Mouse (Mus musculus): Measurements from ENCODE around the gene Acp4. TPM values are rescaled to one million over a fixed set of nuclear protein-coding genes. Genes with fewer than 3 reads are reported as not detected.
A peak's percentile ranks its signal among the peaks of the same experiment; 100 is the strongest.
"Not testable (repeated sequence)": the region's sequence is repeated elsewhere in the genome, so short reads cannot be mapped to it uniquely, and the experiment has no call there.

The Acp4 gene
- total and polyA plus RNA-seq, 2 experiments: not detected

DNA sequence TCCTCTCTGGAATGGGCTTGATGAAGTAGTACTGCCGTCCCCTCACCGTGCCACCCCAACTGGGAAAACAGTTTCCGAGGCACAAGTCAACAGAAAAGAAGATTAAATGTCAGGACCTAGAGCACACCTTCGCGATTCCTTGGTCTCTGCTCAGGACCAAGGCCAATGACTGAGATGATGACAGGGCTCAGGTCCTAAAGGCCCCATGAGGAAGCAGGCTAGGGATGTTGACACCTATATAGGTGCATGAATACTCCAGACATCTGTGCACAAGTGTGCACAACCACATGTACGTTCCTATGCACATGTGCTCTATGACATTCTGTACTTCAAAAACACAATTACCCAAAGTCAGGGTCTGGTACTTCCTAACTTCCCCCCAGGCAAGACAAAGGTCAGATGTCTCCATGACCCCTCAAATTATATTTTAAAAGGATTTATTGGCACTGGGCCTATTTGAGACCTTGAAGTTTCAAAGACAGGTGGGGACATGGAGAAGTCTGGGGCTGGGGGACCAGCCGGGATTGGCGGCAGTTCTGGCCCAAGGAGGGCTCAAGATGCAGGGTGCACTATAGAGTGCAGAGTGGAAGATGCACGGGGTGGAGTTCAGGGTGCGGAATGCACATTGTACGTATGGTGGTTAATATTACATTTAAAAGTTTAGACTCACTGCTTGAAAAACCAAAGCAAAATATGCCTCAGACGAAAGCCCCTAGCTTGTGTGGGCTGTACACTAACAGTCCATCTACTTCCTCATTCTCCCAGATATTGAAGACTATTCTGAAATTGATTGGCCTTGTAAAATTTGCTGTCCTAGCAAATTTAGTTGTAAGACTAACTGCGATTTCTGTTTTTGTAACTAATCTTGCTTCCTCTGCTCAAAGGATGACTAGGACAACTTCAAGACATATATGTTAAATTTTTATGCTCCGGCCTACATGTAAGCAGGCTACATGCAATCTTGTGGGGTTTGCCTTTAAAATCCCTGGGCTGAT lies 46.5 kb upstream of the Acp4 start:
- H3K36me3 ChIP-seq (ENCODE audit: control insufficient read depth, insufficient read depth, low read length): no peaks in the 10 kb centered on the region
- TF ChIP-seq POLR2A (IDR thresholded peaks at IDR 0.05; ENCODE audit: extremely low read depth, insufficient read depth, low read length) (no peak), CTCF (IDR thresholded peaks at IDR 0.05; ENCODE audit: low read depth, low read length) (no peak)
- peak overlapping the region; percentile 70; the same call in 1 of the 2 replicates for H3K27ac ChIP-seq (replicated peaks; ENCODE audit: insufficient read depth, low read depth, low read length)
- H3K4me1 ChIP-seq (ENCODE audit: control insufficient read depth, insufficient read depth, low read length): peaks cover 5% of the 10 kb centered on the region; the same call in 1 of the 2 replicates
- H3K79me2 ChIP-seq (ENCODE audit: control insufficient read depth, insufficient read depth, low read length): no peaks in the 10 kb centered on the region
- H3K27me3 ChIP-seq (ENCODE audit: control insufficient read depth, insufficient read depth, low read length): no peaks in the 10 kb centered on the region
- peak overlapping the region; percentile 93; the same call in 1 of the 2 replicates for H3K9ac ChIP-seq (ENCODE audit: low read depth, low read length)
- peak overlapping the region; percentile 86; the same call in 1 of the 2 replicates for H3K4me3 ChIP-seq (ENCODE audit: insufficient read depth, low read depth, low read length)
- no peak for DNase-seq (ENCODE audit: extremely low read depth, low read depth, low spot score)
- 87% methylated on average over 14 of the region's 14 CpGs for WGBS

DNA sequence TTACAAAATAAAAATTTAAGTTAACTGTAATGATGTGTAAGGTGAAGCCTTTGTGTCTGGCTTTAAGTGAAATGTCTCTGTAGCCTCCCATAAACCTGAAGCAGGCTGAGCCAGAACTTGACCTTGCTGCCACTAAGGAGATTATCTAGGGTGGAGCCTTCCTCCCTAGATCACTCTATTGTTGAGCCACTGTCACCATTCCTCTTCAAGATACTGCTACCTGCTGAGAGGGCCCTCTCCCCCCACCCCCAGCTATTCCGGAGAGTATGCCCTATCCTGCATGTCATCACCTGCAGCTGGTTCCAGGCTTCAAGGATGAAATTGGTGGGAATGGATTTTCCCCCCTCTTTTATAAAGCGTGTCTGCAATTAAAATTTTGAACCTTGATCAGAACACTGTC lies 40.3 kb upstream of the Acp4 start:
- not testable (repeated sequence) for H3K4me1 ChIP-seq (ENCODE audit: control insufficient read depth, insufficient read depth, low read length); H3K4me3 ChIP-seq (ENCODE audit: insufficient read depth, low read depth, low read length); DNase-seq (ENCODE audit: extremely low read depth, low read depth, low spot score); H3K27ac ChIP-seq (replicated peaks; ENCODE audit: insufficient read depth, low read depth, low read length); H3K79me2 ChIP-seq (ENCODE audit: control insufficient read depth, insufficient read depth, low read length); H3K36me3 ChIP-seq (ENCODE audit: control insufficient read depth, insufficient read depth, low read length); H3K27me3 ChIP-seq (ENCODE audit: control insufficient read depth, insufficient read depth, low read length); H3K9ac ChIP-seq (ENCODE audit: low read depth, low read length)
- WGBS: 82% methylated on average over 2 of the region's 2 CpGs

DNA sequence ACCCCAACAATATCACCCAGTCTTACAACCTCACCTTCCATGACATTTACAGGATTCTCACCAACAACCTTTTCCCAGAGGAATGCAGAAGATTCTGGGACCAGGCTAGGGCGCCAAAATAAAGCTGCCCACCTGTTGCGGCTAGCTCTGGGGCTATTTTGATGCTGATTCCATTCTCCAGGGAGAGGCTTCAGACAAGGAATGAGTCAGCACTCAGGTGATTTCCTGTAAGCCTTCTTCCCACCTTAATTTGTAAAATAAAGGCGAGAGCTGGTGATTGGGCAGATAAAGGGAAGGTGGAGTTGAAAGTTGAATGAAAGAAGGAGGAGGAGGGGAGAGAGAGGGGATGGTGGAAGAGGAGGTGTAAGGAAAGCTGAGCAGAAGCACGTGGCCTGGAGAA lies 34.2 kb upstream of the Acp4 start:
- Histone ChIP-seq H3K36me3 (ENCODE audit: control insufficient read depth, insufficient read depth, low read length) (no peaks in the 10 kb centered on the region), H3K27me3 (ENCODE audit: control insufficient read depth, insufficient read depth, low read length) (no peaks in the 10 kb centered on the region), H3K79me2 (ENCODE audit: control insufficient read depth, insufficient read depth, low read length) (no peaks in the 10 kb centered on the region), H3K9ac (ENCODE audit: low read depth, low read length) (no peak overlapping the region), H3K4me3 (ENCODE audit: insufficient read depth, low read depth, low read length) (no peak overlapping the region), H3K27ac (replicated peaks; ENCODE audit: insufficient read depth, low read depth, low read length) (no peak overlapping the region), H3K4me1 (ENCODE audit: control insufficient read depth, insufficient read depth, low read length) (no peaks in the 10 kb centered on the region)
- no peak for DNase-seq (ENCODE audit: extremely low read depth, low read depth, low spot score)
- 60% methylated on average over 4 of the region's 4 CpGs for WGBS
- TF ChIP-seq CTCF (IDR thresholded peaks at IDR 0.05; ENCODE audit: low read depth, low read length): no peak
- TF ChIP-seq POLR2A (IDR thresholded peaks at IDR 0.05; ENCODE audit: extremely low read depth, insufficient read depth, low read length): no peak

DNA sequence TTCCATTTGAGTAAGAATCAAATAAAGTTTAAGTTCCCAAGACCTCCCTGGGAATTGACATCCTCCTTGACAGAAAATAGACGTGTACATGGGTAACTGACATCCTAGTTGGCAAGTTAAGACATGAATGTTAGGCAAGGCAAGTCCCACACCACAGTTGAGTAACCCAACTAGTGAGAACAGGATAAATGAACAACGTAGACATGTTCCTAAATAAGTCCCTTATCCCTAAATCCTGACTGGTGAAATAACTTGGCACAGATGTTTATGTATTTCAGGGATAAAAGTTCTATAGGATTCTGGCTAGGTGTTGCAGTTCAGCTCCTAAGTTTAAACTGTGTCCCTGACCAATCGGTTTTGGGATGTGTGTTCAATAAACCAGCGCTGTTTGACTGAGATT lies 33.8 kb upstream of the Acp4 start:
- H3K9ac ChIP-seq (ENCODE audit: low read depth, low read length): no peak overlapping the region
- 73% methylated on average over 4 of the region's 4 CpGs for WGBS
- H3K79me2 ChIP-seq (ENCODE audit: control insufficient read depth, insufficient read depth, low read length): no peaks in the 10 kb centered on the region
- TF ChIP-seq CTCF (IDR thresholded peaks at IDR 0.05; ENCODE audit: low read depth, low read length): no peak
- TF ChIP-seq POLR2A (IDR thresholded peaks at IDR 0.05; ENCODE audit: extremely low read depth, insufficient read depth, low read length): no peak
- H3K4me3 ChIP-seq (ENCODE audit: insufficient read depth, low read depth, low read length): no peak overlapping the region
- no peaks in the 10 kb centered on the region for H3K27me3 ChIP-seq (ENCODE audit: control insufficient read depth, insufficient read depth, low read length)
- H3K4me1 ChIP-seq (ENCODE audit: control insufficient read depth, insufficient read depth, low read length): no peaks in the 10 kb centered on the region
- no peak overlapping the region for H3K27ac ChIP-seq (replicated peaks; ENCODE audit: insufficient read depth, low read depth, low read length)
- no peak for DNase-seq (ENCODE audit: extremely low read depth, low read depth, low spot score)
- no peaks in the 10 kb centered on the region for H3K36me3 ChIP-seq (ENCODE audit: control insufficient read depth, insufficient read depth, low read length)

DNA sequence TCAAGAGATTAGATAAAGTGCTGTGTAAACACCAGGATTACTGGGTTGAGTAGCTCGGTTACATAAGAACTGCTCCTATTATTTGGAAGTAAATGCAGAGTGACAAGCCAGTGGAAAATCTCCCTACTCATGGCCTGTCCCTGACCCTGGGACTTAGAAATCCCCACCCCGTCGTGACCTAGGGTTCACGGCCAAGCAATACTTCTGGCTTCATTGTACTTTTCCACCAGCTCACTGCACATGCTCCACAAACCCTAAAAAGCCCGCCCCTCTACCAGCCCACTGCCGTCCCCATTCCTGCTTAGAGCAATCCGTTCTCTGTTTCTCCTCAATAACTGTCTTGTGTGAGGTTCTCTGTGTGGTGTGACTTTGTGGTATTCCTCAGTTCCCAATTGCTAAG lies 30.6 kb upstream of the Acp4 start:
- TF ChIP-seq POLR2A (IDR thresholded peaks at IDR 0.05; ENCODE audit: extremely low read depth, insufficient read depth, low read length) (no peak), CTCF (IDR thresholded peaks at IDR 0.05; ENCODE audit: low read depth, low read length) (no peak)
- Histone ChIP-seq H3K36me3 (ENCODE audit: control insufficient read depth, insufficient read depth, low read length) (no peaks in the 10 kb centered on the region), H3K9ac (ENCODE audit: low read depth, low read length) (no peak overlapping the region), H3K79me2 (ENCODE audit: control insufficient read depth, insufficient read depth, low read length) (no peaks in the 10 kb centered on the region), H3K27ac (replicated peaks; ENCODE audit: insufficient read depth, low read depth, low read length) (no peak overlapping the region), H3K27me3 (ENCODE audit: control insufficient read depth, insufficient read depth, low read length) (no peaks in the 10 kb centered on the region), H3K4me1 (ENCODE audit: control insufficient read depth, insufficient read depth, low read length) (no peaks in the 10 kb centered on the region), H3K4me3 (ENCODE audit: insufficient read depth, low read depth, low read length) (no peak overlapping the region)
- 39% methylated on average over 7 of the region's 7 CpGs for WGBS
- DNase-seq (ENCODE audit: extremely low read depth, low read depth, low spot score): peak; percentile 8

DNA sequence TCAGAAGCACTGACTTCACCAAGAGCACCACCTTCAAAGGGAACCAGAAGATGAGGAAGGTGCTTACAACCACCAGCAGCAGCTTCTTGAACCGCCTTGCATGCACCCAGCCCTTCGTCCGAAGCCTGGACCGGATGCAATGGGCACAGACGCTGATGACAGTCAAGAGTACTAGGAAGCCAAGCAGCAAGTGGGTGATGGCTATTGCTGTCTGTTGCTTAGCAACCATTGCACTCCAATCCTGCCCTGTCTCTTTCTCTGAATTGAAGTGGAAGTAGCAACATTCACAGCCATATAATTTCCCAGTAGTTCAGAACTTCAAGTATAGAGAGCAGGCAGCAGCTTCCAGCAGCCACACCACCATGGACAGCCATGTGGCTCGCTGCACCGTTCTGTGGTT lies 24.4 kb upstream of the Acp4 start:
- WGBS: 82% methylated on average over 7 of the region's 7 CpGs
- H3K9ac ChIP-seq (ENCODE audit: low read depth, low read length): no peak overlapping the region
- H3K36me3 ChIP-seq (ENCODE audit: control insufficient read depth, insufficient read depth, low read length): no peaks in the 10 kb centered on the region
- TF ChIP-seq CTCF (IDR thresholded peaks at IDR 0.05; ENCODE audit: low read depth, low read length) (no peak), POLR2A (IDR thresholded peaks at IDR 0.05; ENCODE audit: extremely low read depth, insufficient read depth, low read length) (no peak)
- H3K79me2 ChIP-seq (ENCODE audit: control insufficient read depth, insufficient read depth, low read length): no peaks in the 10 kb centered on the region
- no peak overlapping the region for H3K27ac ChIP-seq (replicated peaks; ENCODE audit: insufficient read depth, low read depth, low read length)
- no peaks in the 10 kb centered on the region for H3K4me1 ChIP-seq (ENCODE audit: control insufficient read depth, insufficient read depth, low read length)
- no peaks in the 10 kb centered on the region for H3K27me3 ChIP-seq (ENCODE audit: control insufficient read depth, insufficient read depth, low read length)
- no peak overlapping the region for H3K4me3 ChIP-seq (ENCODE audit: insufficient read depth, low read depth, low read length)
- no peak for DNase-seq (ENCODE audit: extremely low read depth, low read depth, low spot score)

Measured in liver, adult 2 months (tissue).